Mouse (Mus musculus) ZHBTc4 (cell line): ENCODE data around the gene Zfp800.
A peak's percentile ranks its signal among the peaks of the same experiment; 100 is the strongest.

Experiments
- DNase-seq: peaks from one replicate; pipeline ENCODE4 v3.0.0-alpha.2; 2011; ENCODE audit warnings: low read depth, low spot score

The Zfp800 gene

GRCm38 (mm10) chr6:28396853-28397457 is 850 bp downstream of the Zfp800 start:
- DNase-seq = no peak

- DNase-seq = no peak
Measured at GRCm38 (mm10) chr6:28396051-28396852, 1.6 kb downstream of the Zfp800 start.

GRCm38 (mm10) chr6:28389038-28389437 is 8.8 kb downstream of the Zfp800 start:
- no peak for DNase-seq

GRCm38 (mm10) chr6:28385169-28385568 is 12.6 kb downstream of the Zfp800 start:
- DNase-seq = no peak

- DNase-seq = no peak
Measured at GRCm38 (mm10) chr6:28381983-28382382, 15.8 kb downstream of the Zfp800 start.

GRCm38 (mm10) chr6:28369966-28370683 is 27.7 kb downstream of the Zfp800 start:
- DNase-seq = no peak

GRCm38 (mm10) chr6:28367575-28367974 is 30.2 kb downstream of the Zfp800 start:
- DNase-seq = no peak

GRCm38 (mm10) chr6:28351066-28351465 is 46.7 kb downstream of the Zfp800 start:
- DNase-seq = no peak

GRCm38 (mm10) chr6:28345677-28346076 is 52.1 kb downstream of the Zfp800 start:
- DNase-seq = no peak

- peak; percentile 45 for DNase-seq
Measured at GRCm38 (mm10) chr6:28345181-28345580, 52.6 kb downstream of the Zfp800 start.

GRCm38 (mm10) chr6:28342863-28343262 is 54.9 kb downstream of the Zfp800 start:
- DNase-seq = no peak

- no peak for DNase-seq
Measured at GRCm38 (mm10) chr6:28341174-28341573, 56.6 kb downstream of the Zfp800 start.

- peak; percentile 17 for DNase-seq
Measured at GRCm38 (mm10) chr6:28339410-28339809, 58.4 kb downstream of the Zfp800 start.

- no peak for DNase-seq
Measured at GRCm38 (mm10) chr6:28333696-28334095, 64.1 kb downstream of the Zfp800 start.

- DNase-seq = no peak
Measured at GRCm38 (mm10) chr6:28332546-28332945, 65.3 kb downstream of the Zfp800 start.

GRCm38 (mm10) chr6:28329815-28330214 is 68.0 kb downstream of the Zfp800 start:
- DNase-seq = no peak

GRCm38 (mm10) chr6:28329002-28329596 is 68.7 kb downstream of the Zfp800 start:
- no peak for DNase-seq

- DNase-seq = no peak
Measured at GRCm38 (mm10) chr6:28326720-28327119, 71.1 kb downstream of the Zfp800 start.

GRCm38 (mm10) chr6:28322399-28322798 is 75.4 kb downstream of the Zfp800 start:
- DNase-seq = no peak

- DNase-seq = no peak
Measured at GRCm38 (mm10) chr6:28319648-28320270, 78.0 kb downstream of the Zfp800 start.

GRCm38 (mm10) chr6:28318820-28319573 is 78.8 kb downstream of the Zfp800 start:
- DNase-seq = no peak
